Mouse (Mus musculus): ENCODE measurements around the gene Sbds.

- TF ChIP-seq CTCF (IDR thresholded peaks at IDR 0.05; ENCODE audit: extremely low read depth, insufficient read length, insufficient replicate concordance, low read depth, low read length) (no peak), POLR2A (IDR thresholded peaks at IDR 0.05; ENCODE audit: low read depth, low read length) (no peak)
These were observed 37.0 kb downstream of the Sbds start for GRCm38 (mm10) chr5:130218336-130218735.
